Mouse (Mus musculus): ENCODE results near the gene Adgrg3. TPM values are rescaled to one million over a fixed set of nuclear protein-coding genes. Genes with fewer than 3 reads are reported as not detected.
A peak's percentile ranks its signal among the peaks of the same experiment; 100 is the strongest.

The Adgrg3 gene
- total and polyA plus RNA-seq, 3 experiments, result not detected

DNA sequence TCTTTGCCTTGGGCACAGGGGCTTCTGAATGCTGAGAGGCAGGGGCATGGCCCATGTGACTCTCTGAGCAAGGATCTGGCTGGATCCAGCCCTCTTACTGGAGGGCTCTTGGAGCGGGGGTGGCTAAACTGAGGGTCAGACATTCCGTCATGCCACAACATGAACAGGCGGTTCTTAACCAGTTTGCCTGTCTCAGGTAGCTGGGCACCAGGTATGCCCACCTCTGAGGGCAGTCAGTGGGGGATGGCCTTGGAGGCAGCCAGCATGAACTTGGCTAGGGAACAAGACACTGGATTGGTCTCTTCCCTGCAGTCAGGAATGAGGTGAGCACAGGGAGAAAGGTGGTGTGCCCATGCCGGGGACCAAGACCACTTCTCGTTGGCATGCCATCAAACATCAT lies 37.3 kb upstream of the Adgrg3 start:
- no peak overlapping the region for H3K4me2 ChIP-seq (ENCODE audit: insufficient read depth, low read depth, poor library complexity, severe bottlenecking)
- H3K27me3 ChIP-seq (replicated peaks), result peaks cover 14% of the 10 kb centered on the region
- no peaks in the 10 kb centered on the region for H3K36me3 ChIP-seq (replicated peaks in 1 of 2; ENCODE audit: control insufficient read depth in 1 of 2, insufficient read depth in 1 of 2, low read length in 1 of 2)
- H3K4me1 ChIP-seq (ENCODE audit: control insufficient read depth in 1 of 2, insufficient read depth in 2 of 2), result peaks cover 9 to 83% of the 10 kb centered on the region in 2 experiments
- dilution Hi-C loops (cut with MboI; ENCODE audit: extremely low pct_ligation_motif_present, extremely low pct_unique_long_range_greater_than_20kb, low sequenced_read_pairs) (no loop called here), in situ Hi-C loops (cut with MboI; ENCODE audit: low pct_ligation_motif_present, low pct_unique_long_range_greater_than_20kb, low sequenced_read_pairs) (no loop called here)
- DNase-seq (ENCODE audit: extremely low read depth), result no peak
- H3K4me3 ChIP-seq (replicated peaks in 1 of 3; ENCODE audit: low read depth in 2 of 3, low read length in 2 of 3, poor library complexity in 1 of 3), result no peak overlapping the region
- H3K9me3 ChIP-seq (replicated peaks; ENCODE audit: low read length), result no peaks in the 10 kb centered on the region
- no peak overlapping the region for H3K9ac ChIP-seq (ENCODE audit: insufficient read depth, low read depth)
- H3K27ac ChIP-seq (ENCODE audit: insufficient read depth, low read depth), result no peak overlapping the region
- TF ChIP-seq UBTF (IDR thresholded peaks at IDR 0.05; ENCODE audit: low read depth, low read length) (no peak), ETS1 (conservative IDR thresholded peaks at IDR 0.05; ENCODE audit: low read depth, low read length) (no peak), KAT2A (IDR thresholded peaks at IDR 0.05; ENCODE audit: insufficient replicate concordance, low read length) (no peak)
- no peaks in the 10 kb centered on the region for H3K79me2 ChIP-seq (replicated peaks; ENCODE audit: control insufficient read depth, extremely low read depth, insufficient read depth, poor library complexity, severe bottlenecking)

DNA sequence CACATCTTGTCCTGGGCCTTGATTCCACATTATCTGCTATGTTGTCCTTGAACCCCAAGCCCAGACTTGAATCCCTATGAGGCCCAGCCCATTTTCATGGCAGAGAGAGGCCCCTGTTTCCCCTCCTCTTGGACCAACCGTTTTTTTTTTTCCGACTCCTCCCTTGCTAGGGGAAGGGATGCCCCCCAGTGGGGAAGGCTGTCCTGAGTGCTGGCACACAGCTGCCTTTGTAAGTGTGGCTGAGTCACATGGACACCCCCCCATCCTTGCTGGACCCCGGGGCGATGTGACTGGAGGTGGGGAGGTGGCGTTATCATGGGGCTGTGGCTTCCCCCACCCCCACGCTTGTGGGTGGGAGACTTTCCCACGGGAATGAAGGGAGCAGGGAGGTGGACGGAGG lies 36.5 kb upstream of the Adgrg3 start:
- dilution Hi-C loops (cut with MboI; ENCODE audit: extremely low pct_ligation_motif_present, extremely low pct_unique_long_range_greater_than_20kb, low sequenced_read_pairs) (no loop called here), in situ Hi-C loops (cut with MboI; ENCODE audit: low pct_ligation_motif_present, low pct_unique_long_range_greater_than_20kb, low sequenced_read_pairs) (no loop called here)
- H3K4me2 ChIP-seq (ENCODE audit: insufficient read depth, low read depth, poor library complexity, severe bottlenecking), result no peak overlapping the region

DNA sequence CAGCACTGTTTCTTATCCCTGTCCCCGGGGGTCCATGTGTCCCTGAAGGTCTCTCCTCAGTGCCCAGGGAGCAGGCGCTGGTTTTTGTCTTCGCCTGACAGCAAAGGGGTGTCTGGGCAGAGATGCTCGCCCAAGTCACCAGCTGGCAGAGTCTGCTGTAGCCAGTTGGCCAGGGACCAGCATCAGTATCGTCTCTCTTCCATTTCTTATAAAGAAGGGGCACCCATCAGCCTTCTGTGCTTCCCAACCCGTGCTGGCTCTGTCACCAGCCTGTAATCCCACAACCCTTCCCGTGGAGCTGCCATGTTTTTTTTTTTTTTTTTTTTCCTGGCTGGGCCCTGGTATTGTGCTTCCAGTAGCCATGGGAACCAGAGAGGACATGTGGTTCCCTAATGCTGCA lies 35.6 kb upstream of the Adgrg3 start:
- dilution Hi-C loops (cut with MboI; ENCODE audit: extremely low pct_ligation_motif_present, extremely low pct_unique_long_range_greater_than_20kb, low sequenced_read_pairs), result no loop called here
- in situ Hi-C loops (cut with MboI; ENCODE audit: low pct_ligation_motif_present, low pct_unique_long_range_greater_than_20kb, low sequenced_read_pairs), result no loop called here
- no peaks in the 10 kb centered on the region for H3K9me3 ChIP-seq (replicated peaks; ENCODE audit: low read length)
- TF ChIP-seq RCOR1 (conservative IDR thresholded peaks at IDR 0.05; ENCODE audit: low read depth, low read length), result no peak
- no peak for TF ChIP-seq E2F4 (IDR thresholded peaks at IDR 0.05; ENCODE audit: insufficient replicate concordance, low read depth, low read length)
- no peak for TF ChIP-seq IRF4 (IDR thresholded peaks at IDR 0.05; ENCODE audit: low read depth, low read length)
- TF ChIP-seq BHLHE40 (IDR thresholded peaks at IDR 0.05; ENCODE audit: low read depth, low read length), result no peak
- H3K79me2 ChIP-seq (replicated peaks; ENCODE audit: control insufficient read depth, extremely low read depth, insufficient read depth, poor library complexity, severe bottlenecking), result no peaks in the 10 kb centered on the region
- H3K9ac ChIP-seq (ENCODE audit: insufficient read depth, low read depth), result no peak overlapping the region
- H3K27me3 ChIP-seq (replicated peaks), result peaks cover 17% of the 10 kb centered on the region
- H3K4me2 ChIP-seq (ENCODE audit: insufficient read depth, low read depth, poor library complexity, severe bottlenecking), result no peak overlapping the region
- H3K36me3 ChIP-seq (replicated peaks in 1 of 2; ENCODE audit: control insufficient read depth in 1 of 2, insufficient read depth in 1 of 2, low read length in 1 of 2), result no peaks in the 10 kb centered on the region
- no peak for DNase-seq (ENCODE audit: extremely low read depth)
- H3K4me3 ChIP-seq (replicated peaks in 1 of 3; ENCODE audit: low read depth in 2 of 3, low read length in 2 of 3, poor library complexity in 1 of 3), result no peak overlapping the region
- H3K4me1 ChIP-seq (ENCODE audit: control insufficient read depth in 1 of 2, insufficient read depth in 2 of 2), result peaks cover 9 to 75% of the 10 kb centered on the region in 2 experiments
- H3K27ac ChIP-seq (ENCODE audit: insufficient read depth, low read depth), result no peak overlapping the region

More for the DNA sequence above, 36.5 kb upstream of the Adgrg3 start:
- no peak overlapping the region for H3K4me3 ChIP-seq (replicated peaks in 1 of 3; ENCODE audit: low read depth in 2 of 3, low read length in 2 of 3, poor library complexity in 1 of 3)
- H3K79me2 ChIP-seq (replicated peaks; ENCODE audit: control insufficient read depth, extremely low read depth, insufficient read depth, poor library complexity, severe bottlenecking), result no peaks in the 10 kb centered on the region
- no peaks in the 10 kb centered on the region for H3K9me3 ChIP-seq (replicated peaks; ENCODE audit: low read length)
- no peak for TF ChIP-seq POLR2AphosphoS2 (IDR thresholded peaks at IDR 0.05; ENCODE audit: low read depth, low read length)
- no peak for TF ChIP-seq TBP (conservative IDR thresholded peaks at IDR 0.05; ENCODE audit: low read depth, low read length)
- no peak for TF ChIP-seq HCFC1 (IDR thresholded peaks at IDR 0.05; ENCODE audit: low read depth, low read length)
- peak; percentile 30; the same call in 1 of the 2 replicates for TF ChIP-seq ZNF384 (IDR thresholded peaks at IDR 0.05; ENCODE audit: low read depth, low read length)
- TF ChIP-seq CTCF (conservative IDR thresholded peaks at IDR 0.05 in 1 of 2, IDR thresholded peaks at IDR 0.05 in 1 of 2; ENCODE audit: low read depth in 2 of 2, low read length in 2 of 2), result 0 out of 4 replicates have a peak, but pooled peaks of 1 of the 2 experiments have one; percentile 1
- no peaks in the 10 kb centered on the region for H3K36me3 ChIP-seq (replicated peaks in 1 of 2; ENCODE audit: control insufficient read depth in 1 of 2, insufficient read depth in 1 of 2, low read length in 1 of 2)
- DNase-seq (ENCODE audit: extremely low read depth), result no peak
- H3K9ac ChIP-seq (ENCODE audit: insufficient read depth, low read depth), result no peak overlapping the region
- peaks cover 9 to 77% of the 10 kb centered on the region in 2 experiments for H3K4me1 ChIP-seq (ENCODE audit: control insufficient read depth in 1 of 2, insufficient read depth in 2 of 2)
- H3K27me3 ChIP-seq (replicated peaks), result peaks cover 14% of the 10 kb centered on the region
- no peak overlapping the region for H3K27ac ChIP-seq (ENCODE audit: insufficient read depth, low read depth)
